Comparison of ENCODE assay signal across 9 mouse cellular contexts in the genomic region with DNA sequence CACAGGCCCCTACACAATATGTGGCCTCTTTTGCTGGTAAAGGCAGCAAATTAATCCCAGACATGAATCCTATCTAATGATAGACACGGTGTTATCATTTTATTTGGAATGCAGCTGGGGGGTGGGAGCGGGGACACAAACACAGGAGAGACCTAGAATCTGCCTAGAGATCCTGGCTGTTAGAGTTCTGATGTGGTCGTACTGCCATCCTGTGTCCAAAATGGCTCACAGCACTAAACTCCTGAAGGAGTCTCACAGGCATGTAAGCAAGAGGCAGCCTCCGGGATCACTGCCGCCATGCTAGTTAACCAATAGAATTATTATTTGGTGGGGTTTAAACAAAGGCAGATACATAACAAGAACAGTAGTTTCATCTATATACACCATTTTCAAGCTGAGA. TPM values are rescaled to one million over a fixed set of nuclear protein-coding genes. Genes with fewer than 3 reads are reported as not detected.
A peak's percentile ranks its signal among the peaks of the same experiment; 100 is the strongest.
DNase-seq lines count a peak whose midpoint lies in the region; ATAC-seq lines count a peak whose summit lies in the region.
"Had no signal": no experiment of that assay in that cellular context is flagged by ENCODE, and none has a peak within 500 bp of the region (broad histone marks: within the 10 kb centered on the region; RNA-seq: fewer than 3 reads in every experiment).

No protein-coding gene starts in this region.

- H3K27ac ChIP-seq in heart, embryonic 14.5 days (replicated peaks in 1 of 2; ENCODE audit: control insufficient read depth in 1 of 2, insufficient read depth in 1 of 2, low read depth in 2 of 2, low read length in 2 of 2) = no peak overlapping the region
- no peak overlapping the region for H3K27ac ChIP-seq in heart, embryonic 11.5 days (ENCODE audit: low read depth, low read length)
- H3K27ac ChIP-seq in forebrain, embryonic 12.5 days = no peak overlapping the region
- no peak overlapping the region for H3K27ac ChIP-seq in intestine, embryonic 15.5 days
- no peak overlapping the region for H3K27ac ChIP-seq in limb, embryonic 10.5 days
- H3K27ac ChIP-seq: macrophage had no signal

- no peak overlapping the region for H3K4me3 ChIP-seq in heart, embryonic 14.5 days (ENCODE audit: control insufficient read depth in 1 of 2, insufficient read depth in 1 of 2, low read depth in 1 of 2, low read length in 2 of 2)
- H3K4me3 ChIP-seq in heart, embryonic 11.5 days (ENCODE audit: low read depth, low read length) = no peak overlapping the region
- H3K4me3 ChIP-seq in forebrain, embryonic 12.5 days (replicated peaks) = no peak overlapping the region
- H3K4me3 ChIP-seq in intestine, embryonic 15.5 days (replicated peaks) = no peak overlapping the region
- H3K4me3 ChIP-seq in limb, embryonic 10.5 days = no peak overlapping the region

- no peak overlapping the region for H3K9ac ChIP-seq in heart, embryonic 14.5 days (ENCODE audit: low read length)
- no peak overlapping the region for H3K9ac ChIP-seq in heart, embryonic 11.5 days (ENCODE audit: low read depth, low read length)
- H3K9ac ChIP-seq in forebrain, embryonic 12.5 days = no peak overlapping the region
- no peak overlapping the region for H3K9ac ChIP-seq in intestine, embryonic 15.5 days

- H3K36me3 ChIP-seq in heart, embryonic 14.5 days (ENCODE audit: control insufficient read depth, insufficient read depth, low read length) = no peaks in the 10 kb centered on the region
- no peaks in the 10 kb centered on the region for H3K36me3 ChIP-seq in heart, embryonic 11.5 days (ENCODE audit: control insufficient read depth, insufficient read depth, low read length)
- H3K36me3 ChIP-seq in forebrain, embryonic 12.5 days (replicated peaks) = no peaks in the 10 kb centered on the region
- no peaks in the 10 kb centered on the region for H3K36me3 ChIP-seq in intestine, embryonic 15.5 days
- no peaks in the 10 kb centered on the region for H3K36me3 ChIP-seq in limb, embryonic 10.5 days

- DNase-seq in adrenal gland, postnatal 25 days = peak; percentile 4
- DNase-seq in limb, embryonic 10.5 days (ENCODE audit: low spot score) = peak; percentile 63
- DNase-seq in neural tube, embryonic 10.5 days (ENCODE audit: extremely low spot score, low spot score) = peak; percentile 47

- H3K4me2 ChIP-seq in heart, embryonic 14.5 days (ENCODE audit: low read length) = peak overlapping the region; percentile 14; the same call in 1 of the 2 replicates
- no peak overlapping the region for H3K4me2 ChIP-seq in heart, embryonic 11.5 days
- H3K4me2 ChIP-seq in forebrain, embryonic 12.5 days = no peak overlapping the region
- no peak overlapping the region for H3K4me2 ChIP-seq in intestine, embryonic 15.5 days (replicated peaks)

- no peaks in the 10 kb centered on the region for H3K27me3 ChIP-seq in heart, embryonic 14.5 days (ENCODE audit: control insufficient read depth, insufficient read depth, low read length)
- no peaks in the 10 kb centered on the region for H3K27me3 ChIP-seq in heart, embryonic 11.5 days (ENCODE audit: control insufficient read depth, insufficient read depth, low read length)
- H3K27me3 ChIP-seq in forebrain, embryonic 12.5 days = 0 out of 2 replicates have a peak, but pooled peaks cover 3% of the 10 kb centered on the region
- no peaks in the 10 kb centered on the region for H3K27me3 ChIP-seq in intestine, embryonic 15.5 days (replicated peaks)
- no peaks in the 10 kb centered on the region for H3K27me3 ChIP-seq in limb, embryonic 10.5 days (ENCODE audit: low read depth, poor library complexity, severe bottlenecking)

- no peaks in the 10 kb centered on the region for H3K9me3 ChIP-seq in heart, embryonic 14.5 days (ENCODE audit: control insufficient read depth, low read length)
- no peaks in the 10 kb centered on the region for H3K9me3 ChIP-seq in heart, embryonic 11.5 days (replicated peaks; ENCODE audit: control insufficient read depth, low read length)
- no peaks in the 10 kb centered on the region for H3K9me3 ChIP-seq in forebrain, embryonic 12.5 days
- H3K9me3 ChIP-seq in intestine, embryonic 15.5 days = no peaks in the 10 kb centered on the region
- no peaks in the 10 kb centered on the region for H3K9me3 ChIP-seq in limb, embryonic 10.5 days (replicated peaks)

- ATAC-seq in heart, embryonic 14.5 days (ENCODE audit: insufficient number of reproducible peaks, insufficient read depth, low FRiP score, low read depth) = no peak
- no peak for ATAC-seq in heart, embryonic 11.5 days (replicated peaks; ENCODE audit: insufficient number of reproducible peaks, low FRiP score, low TSS enrichment)
- ATAC-seq in forebrain, embryonic 12.5 days (ENCODE audit: low FRiP score) = peak; percentile 77; the same call in 1 of the 2 replicates
- peak; percentile 69; the same call in 1 of the 2 replicates for ATAC-seq in intestine, embryonic 15.5 days
- no peak for ATAC-seq in activated CD4-positive, CD25-positive, alpha-beta regulatory T cell, adult 4 months

- 18% methylated on average over 5 of the region's 5 CpGs for WGBS in heart, embryonic 14.5 days
- 16% methylated on average over 5 of the region's 5 CpGs for WGBS in heart, embryonic 11.5 days (ENCODE audit: insufficient replicate concordance)
- 18% methylated on average over 5 of the region's 5 CpGs for WGBS in forebrain, embryonic 12.5 days
- WGBS in intestine, embryonic 15.5 days = 14% methylated on average over 5 of the region's 5 CpGs
- 28% methylated on average over 5 of the region's 5 CpGs for WGBS in limb, embryonic 10.5 days

- H3K4me1 ChIP-seq in heart, embryonic 14.5 days (ENCODE audit: control insufficient read depth in 2 of 2, insufficient read depth in 2 of 2, low read length in 2 of 2) = no peaks in the 10 kb centered on the region
- H3K4me1 ChIP-seq in heart, embryonic 11.5 days (ENCODE audit: control insufficient read depth, insufficient read depth, low read length) = no peaks in the 10 kb centered on the region
- no peaks in the 10 kb centered on the region for H3K4me1 ChIP-seq in forebrain, embryonic 12.5 days
- H3K4me1 ChIP-seq in intestine, embryonic 15.5 days (replicated peaks) = no peaks in the 10 kb centered on the region
- H3K4me1 ChIP-seq in limb, embryonic 10.5 days = peaks cover 6% of the 10 kb centered on the region

RNA-seq across cellular contexts. Expression of gene Mrps14, which starts 10.5 kb away (rescaled TPM):
- polyA plus RNA-seq in heart, embryonic 14.5 days (2014; fragmentation: Nextera tagmentation; extraction: Ambion mirVana) = 180 and 204 TPM in 2 replicates
- 178 and 193 TPM in 2 replicates for polyA plus RNA-seq in heart, embryonic 11.5 days (2014; fragmentation: Nextera tagmentation; extraction: Ambion mirVana)
- total RNA-seq in adrenal gland, postnatal 25 days (2021) = 73.0 and 98.2 TPM in 2 replicates
- 240 and 244 TPM in 2 replicates for polyA plus RNA-seq in forebrain, embryonic 12.5 days (2016; fragmentation: Nextera tagmentation; extraction: Ambion mirVana)
- 295 and 314 TPM in 2 replicates for polyA plus RNA-seq in intestine, embryonic 15.5 days (2015; fragmentation: Nextera tagmentation; extraction: Ambion mirVana)
- polyA plus RNA-seq in limb, embryonic 10.5 days (2016; fragmentation: Nextera tagmentation; extraction: Ambion mirVana) = 223 and 226 TPM in 2 replicates
- polyA plus RNA-seq in activated CD4-positive, CD25-positive, alpha-beta regulatory T cell, adult 4 months (2017; shearing (Covaris generic)) = 100 to 1,000 TPM; 251 to 260 TPM

RNA-seq across cellular contexts. Expression of gene Cacybp, which starts 28.2 kb away (rescaled TPM):
- 144 and 148 TPM in 2 replicates for polyA plus RNA-seq in heart, embryonic 14.5 days (2014; fragmentation: Nextera tagmentation; extraction: Ambion mirVana)
- 202 and 205 TPM in 2 replicates for polyA plus RNA-seq in heart, embryonic 11.5 days (2014; fragmentation: Nextera tagmentation; extraction: Ambion mirVana)
- total RNA-seq in adrenal gland, postnatal 25 days (2021) = 81.3 and 101 TPM in 2 replicates
- polyA plus RNA-seq in forebrain, embryonic 12.5 days (2016; fragmentation: Nextera tagmentation; extraction: Ambion mirVana) = 296 and 305 TPM in 2 replicates
- polyA plus RNA-seq in intestine, embryonic 15.5 days (2015; fragmentation: Nextera tagmentation; extraction: Ambion mirVana) = 199 and 235 TPM in 2 replicates
- 312 and 387 TPM in 2 replicates for polyA plus RNA-seq in limb, embryonic 10.5 days (2016; fragmentation: Nextera tagmentation; extraction: Ambion mirVana)
- 100 to 1,000 TPM; 114 to 115 TPM for polyA plus RNA-seq in activated CD4-positive, CD25-positive, alpha-beta regulatory T cell, adult 4 months (2017; shearing (Covaris generic))

RNA-seq across cellular contexts. Expression of gene Tnn, which starts 31.1 kb away (rescaled TPM):
- 0.03 and 0.04 TPM in 2 replicates for polyA plus RNA-seq in heart, embryonic 14.5 days (2014; fragmentation: Nextera tagmentation; extraction: Ambion mirVana)
- not detected in 2 replicates for polyA plus RNA-seq in heart, embryonic 11.5 days (2014; fragmentation: Nextera tagmentation; extraction: Ambion mirVana)
- 0.24 TPM in 2 replicates for total RNA-seq in adrenal gland, postnatal 25 days (2021)
- 0.03 and 0.11 TPM in 2 replicates for polyA plus RNA-seq in forebrain, embryonic 12.5 days (2016; fragmentation: Nextera tagmentation; extraction: Ambion mirVana)
- polyA plus RNA-seq in intestine, embryonic 15.5 days (2015; fragmentation: Nextera tagmentation; extraction: Ambion mirVana) = 6.6 TPM in 2 replicates
- not detected in 2 replicates for polyA plus RNA-seq in limb, embryonic 10.5 days (2016; fragmentation: Nextera tagmentation; extraction: Ambion mirVana)
- polyA plus RNA-seq in activated CD4-positive, CD25-positive, alpha-beta regulatory T cell, adult 4 months (2017; shearing (Covaris generic)) = under 1 TPM in 1 of 2 experiments, not detected in 1; 0.15 TPM
- polyA plus RNA-seq: macrophage had no signal

Comparison
In these comparisons a context has a peak if more than half of its experiments do, and no peak if none do; other contexts are left out.
1. ATAC-seq: peak in forebrain, embryonic 12.5 days (single experiment) and intestine, embryonic 15.5 days (single experiment); none in heart, embryonic 14.5 days (single experiment), heart, embryonic 11.5 days (single experiment) and activated CD4-positive, CD25-positive, alpha-beta regulatory T cell, adult 4 months (single experiment).
2. DNase-seq: peak in every context shown above with its lines; median percentile 63 in limb, embryonic 10.5 days; 47 in neural tube, embryonic 10.5 days; 4 in adrenal gland, postnatal 25 days.